Mouse (Mus musculus) cerebellum, postnatal 10 days (tissue): ENCODE data around the gene Slc1a6.
"Not testable (repeated sequence)": the region's sequence is repeated elsewhere in the genome, so short reads cannot be mapped to it uniquely, and the experiment has no call there.

Experiments used
- DNase-seq, 2 experiments: peaks; one replicate each; pipeline ENCODE4 v3.0.0; 2021; ENCODE audit warnings: mixed read lengths in 2 of 2

The Slc1a6 gene

GRCm38 (mm10) chr10:78779981-78780651 is at the start of gene Slc1a6:
Gene Slc1a6, plus strand, starts transcription at chr10:78780496.
- DNase-seq, result peak; percentile 64 to 66

DNA sequence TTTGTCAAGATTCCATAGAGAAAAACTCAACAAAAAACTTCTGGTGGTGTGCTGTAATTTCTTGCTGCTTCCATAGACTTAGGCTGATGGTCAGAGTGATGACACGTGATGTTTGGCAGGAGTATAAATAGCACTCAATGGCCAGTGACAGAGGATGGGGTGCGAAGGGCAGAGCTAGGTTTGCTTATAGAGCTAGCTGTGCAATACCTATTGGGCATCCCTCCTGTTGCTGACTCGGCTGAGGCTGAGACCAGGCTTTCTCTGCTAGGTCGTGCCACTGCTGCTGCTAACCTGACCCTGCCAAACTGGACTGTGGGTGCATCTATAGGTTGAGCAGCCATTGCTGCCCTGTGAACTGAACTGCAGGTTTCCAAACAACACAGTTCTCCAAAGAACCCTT is 40.5 kb upstream of the Slc1a6 start:
- DNase-seq, result no peak

DNA sequence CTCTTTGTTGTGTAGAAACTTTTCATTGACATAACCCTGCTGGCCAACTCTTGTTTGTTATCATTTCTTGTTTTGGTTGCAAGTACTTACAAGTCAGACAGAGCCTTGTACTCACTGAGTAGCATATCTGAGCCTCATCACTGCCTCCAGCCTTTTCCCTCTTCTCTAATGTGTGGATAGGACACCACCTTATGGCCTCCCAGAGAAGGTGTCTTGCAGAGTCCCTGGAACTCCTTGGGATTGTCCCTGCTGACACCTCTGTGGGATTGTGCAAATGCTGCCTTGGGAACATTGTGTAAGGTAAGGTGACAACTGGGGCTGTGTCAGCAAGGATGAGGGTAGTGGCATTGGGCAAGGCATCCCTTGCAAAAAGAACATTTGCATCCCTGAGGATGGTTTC is 36.6 kb upstream of the Slc1a6 start:
- no peak for DNase-seq

- DNase-seq, result peak; percentile 16 to 27
Measured at GRCm38 (mm10) chr10:78745453-78746232, 34.7 kb upstream of the Slc1a6 start.

- DNase-seq, result peak; percentile 61 to 63
Measured at GRCm38 (mm10) chr10:78747035-78747721, 33.1 kb upstream of the Slc1a6 start.

DNA sequence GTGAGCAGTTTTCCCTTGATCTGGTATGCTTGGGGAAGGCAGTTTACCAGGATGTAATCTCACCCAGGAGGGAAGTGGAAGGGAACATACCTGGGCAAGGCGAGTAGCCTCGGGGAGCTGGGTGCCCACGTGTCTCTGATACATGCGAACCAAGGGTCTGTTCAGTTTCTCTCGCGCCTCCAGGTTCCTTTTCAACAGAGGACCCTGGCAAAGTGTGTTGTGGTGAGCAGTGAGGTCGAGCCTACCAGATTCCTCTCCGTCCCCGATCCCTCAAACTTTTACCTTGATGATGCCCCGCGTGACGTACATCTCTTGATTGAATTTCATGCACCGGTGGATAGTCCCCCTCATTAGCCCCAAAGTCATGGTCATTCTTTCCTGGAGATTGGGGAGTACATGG is 32.1 kb upstream of the Slc1a6 start:
- DNase-seq, result no peak

DNA sequence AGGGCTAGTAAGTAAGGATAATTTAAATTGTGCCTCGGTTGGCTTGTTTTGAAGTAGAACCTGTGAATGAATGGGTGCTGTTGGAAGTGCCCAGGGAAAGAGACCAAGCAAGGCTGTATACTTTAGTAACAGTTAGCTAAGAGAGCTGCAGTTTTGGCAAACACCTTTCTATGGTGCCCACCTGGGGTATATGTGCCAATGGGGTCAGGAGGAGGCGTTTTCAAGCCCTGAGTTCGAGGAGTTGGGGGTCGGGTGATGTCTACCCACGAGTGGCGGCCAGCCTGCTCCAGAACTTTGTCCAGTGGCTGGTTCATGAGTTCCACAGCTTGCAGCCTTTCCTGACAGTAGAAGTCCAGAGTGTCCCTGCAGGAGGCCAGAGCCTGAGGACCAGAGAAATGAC is 31.4 kb upstream of the Slc1a6 start:
- no peak for DNase-seq

DNA sequence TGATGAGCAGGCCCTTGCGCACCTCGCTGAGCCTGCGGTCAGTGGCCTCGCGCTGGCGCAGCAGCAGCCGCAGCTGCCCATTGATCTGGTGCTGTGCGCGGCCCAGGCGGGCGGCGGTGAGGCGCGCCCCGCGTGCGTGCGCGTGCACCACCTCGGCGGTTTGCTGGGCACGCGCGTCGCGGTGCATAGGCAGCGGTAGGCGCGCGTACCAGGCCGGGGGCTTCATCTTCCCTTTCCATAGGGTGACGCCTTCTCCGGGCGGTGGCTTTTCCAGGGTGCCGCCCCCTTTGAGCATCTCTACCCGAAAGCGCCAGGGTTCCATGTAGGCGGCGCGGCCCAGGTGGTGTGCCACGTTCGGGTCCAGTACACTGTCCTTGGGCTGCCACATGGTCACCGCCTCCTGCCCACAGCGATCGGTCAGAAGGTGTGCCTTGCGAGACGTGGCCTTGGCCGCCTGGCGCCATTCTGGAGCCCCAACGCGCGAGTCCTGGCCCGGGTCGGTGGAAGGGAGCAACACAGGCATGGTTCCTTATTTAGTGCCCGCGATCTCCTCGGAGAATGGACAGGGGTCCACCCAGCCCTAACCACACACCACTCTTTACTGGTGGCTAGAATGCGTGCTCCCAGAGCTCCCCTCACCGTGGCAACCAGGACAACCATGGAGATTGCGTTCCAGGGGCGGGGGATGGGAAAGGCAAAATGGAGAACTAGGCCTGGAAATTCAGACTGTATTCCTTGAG is 27.7 kb upstream of the Slc1a6 start, which contains the start of gene Ccdc105:
TSS of gene Ccdc105 (minus strand) at position 614 of the 740 bp plus-strand sequence.
- DNase-seq, result peak; percentile 87 to 91

- peak; percentile 85 to 89 for DNase-seq
Measured at GRCm38 (mm10) chr10:78756021-78756420, 24.3 kb upstream of the Slc1a6 start.

- no peak for DNase-seq
Measured at GRCm38 (mm10) chr10:78765570-78765969, 14.7 kb upstream of the Slc1a6 start.

GRCm38 (mm10) chr10:78775830-78776229 is 4.5 kb upstream of the Slc1a6 start:
- no peak for DNase-seq

GRCm38 (mm10) chr10:78779527-78779926 is 769 bp upstream of the Slc1a6 start:
- DNase-seq, result peak in 1 of 2 experiments; percentile 6

DNA sequence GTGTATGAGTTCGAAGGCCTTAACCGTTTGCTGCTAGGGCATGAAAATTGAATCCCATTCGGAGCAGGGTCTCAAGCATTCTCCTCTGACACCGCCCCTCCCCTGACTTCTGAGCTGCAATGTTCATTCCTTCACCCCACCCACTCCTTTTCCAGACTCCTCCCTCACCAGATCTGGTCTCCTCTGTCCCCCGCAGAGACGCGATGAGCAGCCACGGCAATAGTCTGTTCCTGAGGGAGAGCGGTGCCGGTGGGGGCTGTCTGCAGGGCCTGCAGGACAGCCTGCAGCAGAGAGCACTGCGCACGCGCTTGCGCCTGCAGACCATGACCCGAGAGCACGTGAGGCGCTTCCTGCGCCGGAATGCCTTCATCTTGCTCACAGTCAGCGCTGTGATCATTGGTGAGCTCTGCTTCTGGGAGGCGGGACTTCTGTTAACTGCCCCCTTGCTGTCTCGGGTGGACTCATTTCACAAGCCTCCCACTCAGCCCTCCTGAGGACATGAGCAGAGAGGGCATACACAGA is 7.3 kb downstream of the Slc1a6 start:
- DNase-seq, result peak; percentile 85 to 89

- DNase-seq, result no peak
Measured at GRCm38 (mm10) chr10:78790561-78790960, 10.3 kb downstream of the Slc1a6 start.

- DNase-seq, result no peak
Measured at GRCm38 (mm10) chr10:78801449-78801848, 21.2 kb downstream of the Slc1a6 start.

DNA sequence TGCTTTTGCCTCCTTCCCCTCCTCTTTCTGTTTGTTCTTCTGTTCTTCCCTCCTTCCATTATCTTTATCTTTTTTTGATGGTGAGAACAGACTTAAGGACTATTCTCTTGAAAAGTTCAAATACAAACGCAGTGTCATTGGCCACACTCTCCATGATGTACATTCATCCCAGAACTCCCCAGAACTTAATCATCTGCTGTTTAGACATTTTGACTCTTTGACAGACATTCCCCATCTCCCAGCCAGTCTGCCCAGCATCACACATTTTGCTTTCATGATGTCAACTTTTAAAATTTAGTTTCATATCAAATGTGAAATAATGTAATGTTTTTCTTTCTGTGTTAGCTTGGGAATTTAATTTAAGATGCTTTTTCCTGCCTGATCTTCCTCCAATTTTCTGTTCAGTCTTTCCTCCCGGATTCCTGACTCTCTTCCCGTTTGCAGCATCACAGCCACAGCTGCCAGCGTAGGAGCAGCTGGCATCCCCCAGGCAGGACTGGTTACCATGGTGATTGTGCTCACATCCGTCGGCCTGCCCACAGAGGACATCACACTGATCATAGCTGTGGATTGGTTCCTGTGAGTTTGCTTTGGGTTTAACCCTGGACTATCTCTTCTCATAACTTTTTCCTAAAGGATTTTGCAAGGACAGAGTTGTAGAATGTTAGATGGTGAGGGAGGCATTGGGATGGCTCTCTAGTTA is 32.2 kb downstream of the Slc1a6 start:
- peak; percentile 67 to 70 for DNase-seq

DNA sequence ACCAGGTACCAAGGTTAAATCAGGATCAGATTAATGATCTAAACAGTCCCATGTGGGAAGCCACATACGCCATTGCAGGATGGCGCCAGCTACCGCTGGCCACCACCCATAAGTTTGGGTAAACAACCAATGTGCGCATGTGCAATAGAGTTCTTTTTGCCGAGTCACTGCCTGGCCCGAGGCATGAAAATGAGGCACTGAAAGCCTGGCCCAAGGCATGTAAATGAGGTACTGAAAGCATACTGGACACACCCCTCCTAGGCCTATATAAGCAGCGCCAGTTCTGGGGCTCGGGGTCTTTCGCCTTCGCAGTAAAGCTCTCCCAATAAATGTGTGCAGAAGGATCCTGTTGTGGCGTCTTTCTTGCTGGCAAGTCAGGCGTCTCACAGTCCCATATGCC is 60.2 kb downstream of the Slc1a6 start:
- not testable (repeated sequence) for DNase-seq

DNA sequence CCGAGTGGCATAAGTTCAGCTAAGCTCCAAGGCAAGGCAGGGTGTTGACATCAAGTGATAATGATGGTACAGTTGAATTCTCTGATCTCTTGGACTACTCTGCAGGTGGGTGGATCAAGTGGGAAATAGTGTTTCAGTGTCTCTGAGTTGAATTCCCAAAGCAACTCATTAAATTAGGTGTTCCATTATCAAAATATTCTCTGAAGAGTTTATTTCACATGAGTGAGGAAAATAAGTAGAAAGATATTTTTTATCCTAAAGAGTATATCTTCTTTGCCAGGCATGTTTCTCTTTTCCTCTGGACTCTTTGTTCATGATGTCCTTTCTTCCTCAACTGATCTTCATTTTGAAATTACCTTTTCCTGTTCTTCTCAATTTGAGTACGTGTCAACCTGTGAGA is 71.8 kb downstream of the Slc1a6 start, which contains the start of gene Olfr1356:
TSS of gene Olfr1356 (minus strand) at position 101 of the 400 bp plus-strand sequence.
- DNase-seq, result no peak
